Mouse (Mus musculus): ENCODE measurements at regions not wholly inside any gene's neighbourhood (a gene's known extent, or its start where the extent isn't known, plus 50 kb on each side); places are given as distances from the start of the nearest gene placed in this dataset.

- TF ChIP-seq HCFC1 (IDR thresholded peaks at IDR 0.05; ENCODE audit: low read depth, low read length) (no peak), MYC (IDR thresholded peaks at IDR 0.05; ENCODE audit: low read depth, low read length) (no peak), KAT2A (conservative IDR thresholded peaks at IDR 0.05; ENCODE audit: low read depth, low read length) (no peak), MYB (IDR thresholded peaks at IDR 0.05; ENCODE audit: low read depth, low read length) (no peak), JUND (IDR thresholded peaks at IDR 0.05; ENCODE audit: low read depth, low read length) (no peak), ZC3H11A (IDR thresholded peaks at IDR 0.05; ENCODE audit: low read depth, low read length) (peak; percentile 51), POLR2A (IDR thresholded peaks at IDR 0.05; ENCODE audit: control insufficient read depth in 1 of 2, insufficient read depth in 1 of 2, low read depth in 1 of 2, low read length in 2 of 2, poor library complexity in 1 of 2) (no peak), NRF1 (IDR thresholded peaks at IDR 0.05; ENCODE audit: insufficient read depth, low read depth, low read length, poor library complexity, severe bottlenecking) (no peak), SMC3 (IDR thresholded peaks at IDR 0.05; ENCODE audit: low read depth, low read length) (peak; percentile 70)
Observed at GRCm38 (mm10) chr8:50293501-50293900, 1449.8 kb upstream of the Tenm3 start (continued).

GRCm38 (mm10) chr8:50292158-50292557 lies 1448.4 kb upstream of the Tenm3 start:
- Histone ChIP-seq H3K27ac (ENCODE audit: control insufficient read depth, low read depth, low read length) (no peak overlapping the region), H3K79me2 (ENCODE audit: control insufficient read depth, insufficient read depth, low read length, poor library complexity) (no peaks in the 10 kb centered on the region), H3K9ac (ENCODE audit: control insufficient read depth, low read depth, low read length, poor library complexity, severe bottlenecking) (no peak overlapping the region), H3K9me3 (replicated peaks; ENCODE audit: insufficient read depth, low read length) (no peaks in the 10 kb centered on the region), H3K36me3 (ENCODE audit: control insufficient read depth in 1 of 2, insufficient read depth in 2 of 2, low read length in 2 of 2) (no peaks in the 10 kb centered on the region), H3K4me3 (ENCODE audit: control insufficient read depth in 1 of 2, insufficient read depth in 1 of 2, low read depth in 2 of 2, low read length in 2 of 2) (no peak overlapping the region), H3K27me3 (ENCODE audit: control insufficient read depth in 1 of 2, insufficient read depth in 2 of 2, low read length in 2 of 2) (no peaks in the 10 kb centered on the region), H3K4me1 (ENCODE audit: control insufficient read depth in 1 of 2, insufficient read depth in 2 of 2, low read length in 2 of 2) (no peaks in the 10 kb centered on the region)
- TF ChIP-seq EP300 (IDR thresholded peaks at IDR 0.05; ENCODE audit: low read depth in 1 of 2, low read length in 2 of 2) (no peak), TAL1 (IDR thresholded peaks at IDR 0.05; ENCODE audit: low read length) (no peak), POLR2AphosphoS2 (IDR thresholded peaks at IDR 0.05; ENCODE audit: low read length) (no peak), SIN3A (IDR thresholded peaks at IDR 0.05; ENCODE audit: low read length) (no peak), RCOR1 (IDR thresholded peaks at IDR 0.05; ENCODE audit: low read depth, low read length) (no peak), USF2 (IDR thresholded peaks at IDR 0.05; ENCODE audit: borderline replicate concordance in 1 of 2, insufficient read depth in 1 of 2, low read depth in 1 of 2, low read length in 2 of 2) (no peak), E2F4 (IDR thresholded peaks at IDR 0.05; ENCODE audit: borderline replicate concordance, low read depth, low read length) (no peak), BHLHE40 (IDR thresholded peaks at IDR 0.05; ENCODE audit: borderline replicate concordance, low read depth, low read length) (no peak), UBTF (IDR thresholded peaks at IDR 0.05; ENCODE audit: borderline replicate concordance, insufficient read depth, low read depth, low read length) (no peak), MAX (IDR thresholded peaks at IDR 0.05; ENCODE audit: low read length) (no peak), RAD21 (IDR thresholded peaks at IDR 0.05; ENCODE audit: low read depth, low read length) (peak; percentile 57), MYC (IDR thresholded peaks at IDR 0.05; ENCODE audit: low read depth, low read length) (no peak), KAT2A (conservative IDR thresholded peaks at IDR 0.05; ENCODE audit: low read depth, low read length) (no peak), JUND (IDR thresholded peaks at IDR 0.05; ENCODE audit: low read depth, low read length) (no peak), MAZ (IDR thresholded peaks at IDR 0.05; ENCODE audit: low read depth, low read length) (no peak), ZKSCAN1 (IDR thresholded peaks at IDR 0.05; ENCODE audit: low read depth, low read length) (no peak), TBP (IDR thresholded peaks at IDR 0.05; ENCODE audit: low read depth, low read length) (no peak), USF1 (IDR thresholded peaks at IDR 0.05; ENCODE audit: low read depth, low read length) (no peak), NRF1 (IDR thresholded peaks at IDR 0.05; ENCODE audit: insufficient read depth, low read depth, low read length, poor library complexity, severe bottlenecking) (no peak), GATA1 (IDR thresholded peaks at IDR 0.05; ENCODE audit: low read depth, low read length) (no peak), SMC3 (IDR thresholded peaks at IDR 0.05; ENCODE audit: low read depth, low read length) (peak; percentile 62), ZMIZ1 (IDR thresholded peaks at IDR 0.05; ENCODE audit: low read depth, low read length) (no peak), CTCF (IDR thresholded peaks at IDR 0.05 in 2 of 3, conservative IDR thresholded peaks at IDR 0.05 in 1 of 3; ENCODE audit: control insufficient read depth in 1 of 3, insufficient read depth in 1 of 3, low read depth in 2 of 3, low read length in 3 of 3, poor library complexity in 1 of 3, severe bottlenecking in 1 of 3) (peak; percentile 44 to 66 (median 57)), CHD1 (IDR thresholded peaks at IDR 0.05; ENCODE audit: low read depth, low read length) (no peak), TCF12 (IDR thresholded peaks at IDR 0.05; ENCODE audit: low read depth, low read length) (no peak), MXI1 (IDR thresholded peaks at IDR 0.05; ENCODE audit: low read depth, low read length) (no peak), ZC3H11A (IDR thresholded peaks at IDR 0.05; ENCODE audit: low read depth, low read length) (peak; percentile 23; the same call in 1 of the 2 replicates), HCFC1 (IDR thresholded peaks at IDR 0.05; ENCODE audit: low read depth, low read length) (no peak)
- DNase-seq (ENCODE audit: low read depth, low spot score) = peak; percentile 57

Data from MEL (cell line).